Mouse (Mus musculus) adipose tissue, adult 10 weeks (tissue): ENCODE results near the gene Mak. TPM values are rescaled to one million over a fixed set of nuclear protein-coding genes. Genes with fewer than 3 reads are reported as not detected.

ENCODE experiments used
- polyA plus RNA-seq: library from polyadenylated mRNA; stranded (reverse); fragments of 350-450 nt; fragmentation: Illumina TruSeq; extraction: RNeasy Lipid Tissue Mini Kit (QIAGEN cat#74804); gene quantifications from one replicate; pipeline ENCODE4 v1.2.3, GENCODE M21; 2014; ENCODE audit warnings: low read depth, low replicate concordance

The Mak gene
- 2.4 TPM for polyA plus RNA-seq

GRCm38 (mm10) chr13:41079421-41079780 is at the start of gene Mak:
TSS of gene Mak (minus strand) at chr13:41079706.

DNA sequence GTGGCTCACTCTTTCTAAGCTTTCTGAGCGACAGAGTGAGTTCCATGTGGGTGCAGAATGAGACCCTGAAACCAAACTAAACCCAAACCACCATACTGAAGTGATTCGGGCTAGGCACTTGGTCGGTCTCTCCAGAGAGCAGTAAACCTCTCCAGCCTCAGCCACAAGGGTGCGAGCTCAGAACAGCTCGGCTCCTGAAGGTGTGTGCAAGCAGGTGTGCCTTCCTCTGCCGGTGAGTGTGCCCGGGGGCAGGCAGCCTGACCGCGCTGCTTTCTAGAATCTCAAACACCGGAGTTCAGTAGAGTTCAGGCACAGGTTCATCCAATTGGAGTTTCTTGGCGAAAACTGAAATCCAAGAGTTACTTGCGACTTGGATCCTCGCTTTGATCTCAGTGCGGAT is 34.4 kb upstream of the Mak start, which contains the start of gene Sycp2l:
Gene Sycp2l (plus strand): TSS at position 368 of the 400 bp plus-strand sequence.

GRCm38 (mm10) chr13:41110935-41111334 is 31.4 kb upstream of the Mak start, which contains the start of gene Gcm2:
TSS of gene Gcm2 (minus strand) at chr13:41111035.

GRCm38 (mm10) chr13:41015829-41016634 is 63.5 kb downstream of the Mak start, which contains the start of gene Tmem14c:
TSS of gene Tmem14c (plus strand) at chr13:41016292.

DNA sequence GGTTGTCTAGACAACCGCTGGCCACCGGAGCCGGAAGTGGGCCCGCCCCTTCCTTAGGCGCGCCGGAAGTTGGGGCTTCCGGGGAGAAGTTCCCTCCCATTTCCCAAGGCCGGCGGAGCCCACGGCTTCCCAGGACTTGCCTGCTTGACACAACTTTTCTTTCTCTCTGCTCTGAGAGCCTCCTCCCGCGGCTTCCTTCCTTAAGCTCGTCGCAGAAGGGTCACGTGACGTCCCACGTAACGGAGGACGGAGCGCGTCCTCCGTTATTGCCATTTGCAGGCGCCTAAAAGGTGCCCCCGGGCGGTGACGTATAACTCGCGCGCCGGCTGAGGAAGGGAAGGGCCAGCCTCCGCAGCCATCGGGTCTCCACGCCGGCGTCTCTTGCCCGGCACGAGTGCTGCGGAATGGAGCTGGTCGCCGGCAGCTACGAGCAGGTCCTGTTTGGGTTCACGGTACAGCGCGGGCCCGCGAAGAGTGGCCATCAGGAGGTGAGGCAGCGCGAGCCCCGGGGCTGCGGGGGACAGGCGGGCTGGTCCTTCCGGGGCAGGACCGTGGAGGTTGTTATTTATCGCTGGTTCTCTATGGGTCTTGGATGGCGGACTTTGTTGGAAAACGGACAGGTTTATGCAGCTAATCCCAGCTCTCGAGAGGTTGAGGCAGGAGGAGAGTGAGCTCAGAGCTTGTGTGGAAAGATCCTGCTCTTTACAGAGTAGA is 78.4 kb downstream of the Mak start, which contains the start of gene Pak1ip1:
Gene Pak1ip1 (plus strand): TSS at position 98 of the 714 bp plus-strand sequence.

Other genes starting within 250 kb of the Mak start
- gene Gcnt2, start 220.0 kb downstream of the Mak start, polyA plus RNA-seq: 16.9 TPM
- gene Pak1ip1, start 78.7 kb downstream of the Mak start, polyA plus RNA-seq: 49.3 TPM
- gene Tmem14c, start 63.4 kb downstream of the Mak start, polyA plus RNA-seq: 137 TPM
- gene Gcm2, start 31.3 kb upstream of the Mak start, polyA plus RNA-seq: not detected
- gene Sycp2l, start 34.6 kb upstream of the Mak start, polyA plus RNA-seq: not detected
- gene Elovl2, start 140.7 kb upstream of the Mak start, polyA plus RNA-seq: 26.1 TPM
- gene Smim13, start 170.1 kb upstream of the Mak start, polyA plus RNA-seq: 7.3 TPM
- gene Gm17364, start 194.3 kb upstream of the Mak start, polyA plus RNA-seq: not detected